Mouse (Mus musculus) layer of hippocampus, adult 2 months (tissue): ENCODE measurements around the gene Ppm1b. TPM values are rescaled to one million over a fixed set of nuclear protein-coding genes. Genes with fewer than 3 reads are reported as not detected.
A peak's percentile ranks its signal among the peaks of the same experiment; 100 is the strongest.
"Not testable (repeated sequence)": the region's sequence is repeated elsewhere in the genome, so short reads cannot be mapped to it uniquely, and the experiment has no call there.

Source experiments
- DNase-seq, 2 experiments: peaks; one replicate each; pipeline ENCODE4 v3.0.0; 2022; ENCODE audit warnings: low spot score in 2 of 2
- H3K27ac ChIP-seq: fragments of 200-600 bp; 2 replicates; pipeline ENCODE4 v1.8.1; 2022
- H3K4me3 ChIP-seq: fragments of 200-600 bp; 2 replicates; pipeline ENCODE4 v1.8.1; 2022; ENCODE audit warnings: mild to moderate bottlenecking
- CTCF ChIP-seq: fragments of 200-600 bp; conservative IDR thresholded peaks from 2 replicates; pipeline ENCODE4 v1.8.1; 2022; ENCODE audit warnings: antibody characterized with exemption, mild to moderate bottlenecking, moderate library complexity
- long read RNA-seq, 2 experiments: library from polyadenylated mRNA; stranded (forward); transcript quantifications; one replicate each; pipeline ENCODE4 v2.0.0; 2021; ENCODE audit warnings: borderline mapping rate in 2 of 2
- total RNA-seq, 2 experiments: library from RNA; stranded (reverse); gene quantifications; 2 replicates each; pipeline ENCODE4 v1.2.3; 2021

Ppm1b gene
- 100 to 1,000 TPM; 117 to 120 TPM for total RNA-seq
- long read RNA-seq, experiment 1, transcript Ppm1b-202 (6 exons, 3,323 nt): major isoform, 63 of 120 reads
- long read RNA-seq, experiment 1, transcript Ppm1b-201 (6 exons, 2,670 nt): minor isoform, 49 of 120 reads
- long read RNA-seq, experiment 1, partial matches to known transcripts: 3 of 120 reads
- long read RNA-seq, experiment 1, other reads (novel, unspliced or antisense): 1 of 120 reads
- long read RNA-seq, experiment 2, transcript Ppm1b-201 (6 exons, 2,670 nt): minor isoform, 53 of 171 reads
- long read RNA-seq, experiment 2, transcript Ppm1b-202 (6 exons, 3,323 nt): major isoform, 101 of 171 reads
- long read RNA-seq, experiment 2, partial matches to known transcripts: 6 of 171 reads
- long read RNA-seq, experiment 2, other reads (novel, unspliced or antisense): 10 of 171 reads

GRCm38 (mm10) chr17:84956441-84956840, at the start of gene Ppm1b:
Gene Ppm1b, plus strand, starts transcription at chr17:84956741.
- no peak for TF ChIP-seq CTCF
- Histone ChIP-seq H3K4me3 (peak within 1 kb of the TSS; percentile 70), H3K27ac (peak within 1 kb of the TSS; percentile 97)
- no peak for DNase-seq

GRCm38 (mm10) chr17:84921666-84922376, 34.7 kb upstream of the Ppm1b start:
- TF ChIP-seq CTCF: no peak
- Histone ChIP-seq H3K27ac (no peak overlapping the region), H3K4me3 (no peak overlapping the region)
- no peak for DNase-seq

- no peak for DNase-seq
- no peak for TF ChIP-seq CTCF
- H3K4me3 ChIP-seq: no peak overlapping the region
- H3K27ac ChIP-seq: no peak overlapping the region
These were observed 31.8 kb upstream of the Ppm1b start for GRCm38 (mm10) chr17:84924779-84925178.

- H3K4me3 ChIP-seq: no peak overlapping the region
- no peak for DNase-seq
- H3K27ac ChIP-seq: no peak overlapping the region
- no peak for TF ChIP-seq CTCF
These were observed 30.3 kb upstream of the Ppm1b start for GRCm38 (mm10) chr17:84926233-84926632.

GRCm38 (mm10) chr17:84927580-84927979, 29.0 kb upstream of the Ppm1b start:
- Histone ChIP-seq H3K4me3 (no peak overlapping the region), H3K27ac (no peak overlapping the region)
- no peak for DNase-seq
- no peak for TF ChIP-seq CTCF

GRCm38 (mm10) chr17:84932943-84933342, 23.6 kb upstream of the Ppm1b start:
- no peak for DNase-seq
- Histone ChIP-seq H3K4me3 (no peak overlapping the region), H3K27ac (no peak overlapping the region)
- no peak for TF ChIP-seq CTCF

- TF ChIP-seq CTCF: no peak
- H3K4me3 ChIP-seq: no peak overlapping the region
- no peak for DNase-seq
- H3K27ac ChIP-seq: no peak overlapping the region
These were observed 22.6 kb upstream of the Ppm1b start for GRCm38 (mm10) chr17:84933968-84934367.

- not testable (repeated sequence) for H3K4me3 ChIP-seq, H3K27ac ChIP-seq, DNase-seq
These were observed 20.9 kb upstream of the Ppm1b start for GRCm38 (mm10) chr17:84935620-84936019.

- DNase-seq: no peak
- no peak for TF ChIP-seq CTCF
These were observed 20.2 kb upstream of the Ppm1b start for GRCm38 (mm10) chr17:84936301-84936700.

GRCm38 (mm10) chr17:84936809-84937208, 19.7 kb upstream of the Ppm1b start:
- Histone ChIP-seq H3K4me3 (no peak overlapping the region), H3K27ac (no peak overlapping the region)
- TF ChIP-seq CTCF: no peak
- no peak for DNase-seq

More at GRCm38 (mm10) chr17:84936301-84936700, 20.2 kb upstream of the Ppm1b start:
- H3K4me3 ChIP-seq: no peak overlapping the region
- H3K27ac ChIP-seq: peak overlapping the region; percentile 48; the same call in 1 of the 2 replicates

GRCm38 (mm10) chr17:84937220-84937619, 19.3 kb upstream of the Ppm1b start:
- no peak overlapping the region for H3K4me3 ChIP-seq
- DNase-seq: no peak
- no peak for TF ChIP-seq CTCF
- no peak overlapping the region for H3K27ac ChIP-seq

GRCm38 (mm10) chr17:84938215-84938614, 18.3 kb upstream of the Ppm1b start:
- peak; percentile 49 for TF ChIP-seq CTCF
- Histone ChIP-seq H3K27ac (no peak overlapping the region), H3K4me3 (no peak overlapping the region)
- DNase-seq: no peak

- no peak for TF ChIP-seq CTCF
- no peak for DNase-seq
- Histone ChIP-seq H3K27ac (no peak overlapping the region), H3K4me3 (no peak overlapping the region)
These were observed 16.4 kb upstream of the Ppm1b start for GRCm38 (mm10) chr17:84940017-84940731.
